8 mouse cellular contexts compared by ENCODE assay signal in genomic region chr6:140570152-140570551, GRCm38 (mm10). TPM values are rescaled to one million over a fixed set of nuclear protein-coding genes. Genes with fewer than 3 reads are reported as not detected.
DNase-seq lines count a peak whose midpoint lies in the region; ATAC-seq and TF ChIP-seq lines count a peak whose summit lies in the region.

No protein-coding gene starts in this region.

- peak; percentile 84 for TF ChIP-seq EP300 in liver, postnatal 0 days (IDR thresholded peaks at IDR 0.05; ENCODE audit: low read depth)

- no peak for TF ChIP-seq CTCF in liver, postnatal 0 days (IDR thresholded peaks at IDR 0.05; ENCODE audit: low read depth)

- ATAC-seq in forebrain, embryonic 12.5 days (ENCODE audit: low FRiP score) = peak; percentile 14; the same call in 1 of the 2 replicates
- peak; percentile 94 for ATAC-seq in liver, postnatal 0 days

- H3K27me3 ChIP-seq in forebrain, embryonic 12.5 days = no peaks in the 10 kb centered on the region
- no peaks in the 10 kb centered on the region for H3K27me3 ChIP-seq in forebrain, embryonic 10.5 days (ENCODE audit: poor library complexity, severe bottlenecking)
- H3K27me3 ChIP-seq in liver, postnatal 0 days (ENCODE audit: insufficient read depth, low read length) = no peaks in the 10 kb centered on the region

- 92% methylated on average over 11 of the region's 11 CpGs for WGBS in forebrain, embryonic 12.5 days
- WGBS in forebrain, embryonic 10.5 days = 92% methylated on average over 11 of the region's 11 CpGs
- 53% methylated on average over 11 of the region's 11 CpGs for WGBS in liver, postnatal 0 days (ENCODE audit: insufficient replicate concordance)

- no peaks in the 10 kb centered on the region for H3K9me3 ChIP-seq in forebrain, embryonic 12.5 days
- H3K9me3 ChIP-seq in forebrain, embryonic 10.5 days = no peaks in the 10 kb centered on the region
- H3K9me3 ChIP-seq in liver, postnatal 0 days (ENCODE audit: low read length) = no peaks in the 10 kb centered on the region

- no peak overlapping the region for H3K9ac ChIP-seq in forebrain, embryonic 12.5 days
- H3K9ac ChIP-seq in liver, postnatal 0 days (replicated peaks) = no peak overlapping the region

- no peak overlapping the region for H3K27ac ChIP-seq in forebrain, embryonic 12.5 days
- no peak overlapping the region for H3K27ac ChIP-seq in forebrain, embryonic 10.5 days
- H3K27ac ChIP-seq in liver, postnatal 0 days (ENCODE audit: low read depth) = peak overlapping the region; percentile 87

- DNase-seq in forebrain, embryonic 10.5 days (ENCODE audit: extremely low spot score, low spot score) = no peak
- DNase-seq in MN1 (ENCODE audit: low spot score) = peak; percentile 67
- DNase-seq in heart, postnatal 4 days = peak; percentile 15
- peak; percentile 80 for DNase-seq in liver, postnatal 0 days
- peak; percentile 63 for DNase-seq in urinary bladder, postnatal 25 days (ENCODE audit: low spot score)
- DNase-seq in left cerebral cortex, adult 11 months (ENCODE audit: low spot score) = no peak
- no peak for DNase-seq in T-cell, adult 2 months (ENCODE audit: low spot score)

- no peaks in the 10 kb centered on the region for H3K4me1 ChIP-seq in forebrain, embryonic 12.5 days
- H3K4me1 ChIP-seq in forebrain, embryonic 10.5 days = no peaks in the 10 kb centered on the region
- peaks cover 6% of the 10 kb centered on the region for H3K4me1 ChIP-seq in liver, postnatal 0 days (ENCODE audit: insufficient read depth)

- peaks cover 51% of the 10 kb centered on the region for H3K36me3 ChIP-seq in forebrain, embryonic 12.5 days (replicated peaks)
- peaks cover 81% of the 10 kb centered on the region for H3K36me3 ChIP-seq in forebrain, embryonic 10.5 days (replicated peaks)
- peaks cover 3% of the 10 kb centered on the region; the same call in 1 of the 2 replicates for H3K36me3 ChIP-seq in liver, postnatal 0 days (replicated peaks; ENCODE audit: insufficient read depth, low read length)

- no peak overlapping the region for H3K4me2 ChIP-seq in forebrain, embryonic 12.5 days
- no peak overlapping the region for H3K4me2 ChIP-seq in liver, postnatal 0 days (ENCODE audit: low read depth, low read length)

- no peak overlapping the region for H3K4me3 ChIP-seq in forebrain, embryonic 12.5 days (replicated peaks)
- no peak overlapping the region for H3K4me3 ChIP-seq in forebrain, embryonic 10.5 days
- H3K4me3 ChIP-seq in liver, postnatal 0 days (ENCODE audit: low read depth, low read length) = no peak overlapping the region

RNA-seq across cellular contexts. Expression of gene Aebp2, which starts 52.3 kb away (rescaled TPM):
- 14.4 and 15.6 TPM in 2 replicates for polyA plus RNA-seq in forebrain, embryonic 12.5 days (2016; fragmentation: Nextera tagmentation; extraction: Ambion mirVana)
- polyA plus RNA-seq in forebrain, embryonic 10.5 days (2016; fragmentation: Nextera tagmentation; extraction: Ambion mirVana) = 9.6 and 11.5 TPM in 2 replicates
- total RNA-seq in heart, postnatal 4 days (2021) = 10 to 100 TPM; 49.0 to 49.1 TPM
- 3.5 and 3.7 TPM in 2 replicates for polyA plus RNA-seq in liver, postnatal 0 days (2015; fragmentation: Nextera tagmentation; extraction: Ambion mirVana)

Comparison
In these comparisons a context has a peak if more than half of its experiments do, and no peak if none do; other contexts are left out.
1. DNase-seq: peak in MN1 (single experiment), heart, postnatal 4 days (single experiment), liver, postnatal 0 days (single experiment) and urinary bladder, postnatal 25 days (single experiment); none in forebrain, embryonic 10.5 days (single experiment), left cerebral cortex, adult 11 months (single experiment) and T-cell, adult 2 months (single experiment).